29 mouse cellular contexts compared by ENCODE assay signal in genomic region chr4:139085337-139085736, GRCm38 (mm10). TPM values are rescaled to one million over a fixed set of nuclear protein-coding genes. Genes with fewer than 3 reads are reported as not detected.
"Had no signal": no experiment of that assay in that cellular context is flagged by ENCODE, and none has a peak within 500 bp of the region (broad histone marks: within the 10 kb centered on the region; RNA-seq: fewer than 3 reads in every experiment).

No protein-coding gene starts in this region.

- H3K9ac ChIP-seq: limb, embryonic 12.5 days; limb, embryonic 15.5 days; liver, embryonic 12.5 days; liver, embryonic 13.5 days; liver, embryonic 14.5 days; liver, embryonic 15.5 days; liver, postnatal 0 days; lung, embryonic 14.5 days; lung, embryonic 15.5 days; midbrain, embryonic 12.5 days; midbrain, embryonic 13.5 days; midbrain, embryonic 15.5 days; neural tube, embryonic 12.5 days had no signal

- H3K4me3 ChIP-seq: left cerebral cortex, adult 2 months; limb, embryonic 12.5 days; limb, embryonic 15.5 days; liver, embryonic 12.5 days; liver, embryonic 13.5 days; liver, embryonic 15.5 days; lung, embryonic 15.5 days; megakaryocyte, embryonic 14.5 days; midbrain, embryonic 10.5 days; midbrain, embryonic 12.5 days; midbrain, embryonic 13.5 days; midbrain, embryonic 15.5 days; myocyte; neural tube, embryonic 12.5 days had no signal

- H3K36me3 ChIP-seq: liver, embryonic 12.5 days; liver, embryonic 13.5 days; liver, embryonic 15.5 days; lung, embryonic 15.5 days; midbrain, embryonic 10.5 days; midbrain, embryonic 12.5 days; midbrain, embryonic 13.5 days; midbrain, embryonic 15.5 days; neural tube, embryonic 12.5 days had no signal

- H3K27me3 ChIP-seq: lung, embryonic 15.5 days had no signal

- ATAC-seq: liver, embryonic 12.5 days; midbrain, embryonic 16.5 days had no signal

- H3K4me1 ChIP-seq: liver, embryonic 12.5 days; liver, embryonic 13.5 days; liver, embryonic 15.5 days had no signal

- H3K4me2 ChIP-seq: limb, embryonic 12.5 days; limb, embryonic 15.5 days; liver, embryonic 11.5 days; liver, embryonic 12.5 days; liver, embryonic 13.5 days; liver, embryonic 15.5 days; lung, embryonic 14.5 days; lung, embryonic 15.5 days; midbrain, embryonic 11.5 days; midbrain, embryonic 12.5 days; midbrain, embryonic 13.5 days; midbrain, embryonic 15.5 days; neural tube, embryonic 12.5 days had no signal

- H3K9me3 ChIP-seq: limb, embryonic 12.5 days; limb, embryonic 15.5 days; liver, embryonic 12.5 days; liver, embryonic 13.5 days; liver, embryonic 15.5 days; lung, embryonic 15.5 days; megakaryocyte, embryonic 14.5 days; midbrain, embryonic 10.5 days; midbrain, embryonic 12.5 days; midbrain, embryonic 13.5 days; midbrain, embryonic 15.5 days; neural tube, embryonic 12.5 days had no signal

- H3K27ac ChIP-seq: left cerebral cortex, adult 2 months; limb, embryonic 12.5 days; limb, embryonic 15.5 days; liver, embryonic 12.5 days; liver, embryonic 13.5 days; liver, embryonic 14.5 days; liver, embryonic 15.5 days; lung, embryonic 15.5 days; macrophage; midbrain, embryonic 10.5 days; midbrain, embryonic 12.5 days; midbrain, embryonic 13.5 days; midbrain, embryonic 15.5 days; neural tube, embryonic 12.5 days had no signal

RNA-seq across cellular contexts. Expression of gene Nbl1, which starts 7.5 kb away (rescaled TPM):
- total RNA-seq: megakaryocyte progenitor cell, adult 5-6 weeks; megakaryocyte-erythroid progenitor cell, adult 5-6 weeks; monocyte, adult 5-6 weeks had no signal

RNA-seq across cellular contexts. Expression of gene Htr6, which starts 10.0 kb away (rescaled TPM):
- total RNA-seq: liver, adult 2 months; megakaryocyte progenitor cell, adult 5-6 weeks; megakaryocyte, adult 5-6 weeks; megakaryocyte-erythroid progenitor cell, adult 5-6 weeks; monocyte, adult 5-6 weeks had no signal
- polyA plus RNA-seq: liver, adult 2 months; liver, embryonic 11.5 days; liver, embryonic 12.5 days; liver, embryonic 13.5 days; liver, embryonic 14.5 days; liver, embryonic 15.5 days; liver, embryonic 16.5 days; liver, postnatal 0 days; lung, embryonic 14.5 days; lung, embryonic 15.5 days; lung, embryonic 16.5 days; lung, postnatal 0 days; macrophage; midbrain, embryonic 10.5 days; midbrain, embryonic 11.5 days; midbrain, embryonic 12.5 days; neural tube, embryonic 12.5 days had no signal
